Mouse (Mus musculus): ENCODE measurements around the gene Usp49. TPM values are rescaled to one million over a fixed set of nuclear protein-coding genes. Genes with fewer than 3 reads are reported as not detected.

Gene Usp49
- polyA plus RNA-seq, 1 experiment: 6.5 TPM

DNA sequence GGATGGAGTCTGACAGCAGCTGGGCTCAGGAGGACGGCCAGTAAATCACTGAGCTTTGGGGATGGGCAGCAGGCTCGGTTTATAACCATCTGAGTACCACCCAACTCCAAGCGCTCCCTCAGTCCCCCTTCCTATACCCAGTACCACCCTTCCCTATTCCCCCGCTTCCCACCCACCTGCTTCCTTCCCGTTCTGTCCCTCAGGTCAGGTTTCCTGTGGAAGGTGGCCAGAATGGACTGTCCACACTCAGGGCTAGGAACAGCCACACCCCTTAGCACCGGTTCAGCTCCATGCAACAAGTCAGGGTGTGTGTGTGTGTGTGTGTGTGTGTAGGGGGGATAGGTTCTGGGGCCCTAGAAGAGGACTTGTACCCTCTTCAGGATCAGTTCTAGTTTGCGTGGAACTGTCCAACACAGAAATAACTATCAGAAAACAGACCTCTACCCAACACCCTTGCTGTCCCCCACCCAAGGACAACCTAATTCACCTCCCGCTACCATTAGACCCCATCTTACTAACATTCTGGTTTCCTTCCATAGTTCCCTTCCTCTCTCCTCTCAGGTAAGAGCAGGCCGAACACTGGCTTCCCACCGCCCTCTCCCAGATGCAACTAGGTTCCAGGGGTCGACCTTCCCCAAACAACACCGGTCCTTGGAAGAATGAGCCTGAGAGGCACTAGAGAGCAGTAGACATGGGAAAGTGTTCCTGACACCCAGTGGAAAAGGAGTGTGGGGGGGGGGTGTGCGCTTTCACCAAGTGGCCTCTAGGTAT lies 63.4 kb downstream of the Usp49 start:
- DNase-seq (ENCODE audit: low spot score): no peak

GRCm38 (mm10) chr17:47694442-47694502 lies 63.8 kb downstream of the Usp49 start, which contains the start of gene Gm21981:
Gene Gm21981, minus strand, starts transcription at chr17:47694455.
- no peak for DNase-seq (ENCODE audit: low spot score)

DNA sequence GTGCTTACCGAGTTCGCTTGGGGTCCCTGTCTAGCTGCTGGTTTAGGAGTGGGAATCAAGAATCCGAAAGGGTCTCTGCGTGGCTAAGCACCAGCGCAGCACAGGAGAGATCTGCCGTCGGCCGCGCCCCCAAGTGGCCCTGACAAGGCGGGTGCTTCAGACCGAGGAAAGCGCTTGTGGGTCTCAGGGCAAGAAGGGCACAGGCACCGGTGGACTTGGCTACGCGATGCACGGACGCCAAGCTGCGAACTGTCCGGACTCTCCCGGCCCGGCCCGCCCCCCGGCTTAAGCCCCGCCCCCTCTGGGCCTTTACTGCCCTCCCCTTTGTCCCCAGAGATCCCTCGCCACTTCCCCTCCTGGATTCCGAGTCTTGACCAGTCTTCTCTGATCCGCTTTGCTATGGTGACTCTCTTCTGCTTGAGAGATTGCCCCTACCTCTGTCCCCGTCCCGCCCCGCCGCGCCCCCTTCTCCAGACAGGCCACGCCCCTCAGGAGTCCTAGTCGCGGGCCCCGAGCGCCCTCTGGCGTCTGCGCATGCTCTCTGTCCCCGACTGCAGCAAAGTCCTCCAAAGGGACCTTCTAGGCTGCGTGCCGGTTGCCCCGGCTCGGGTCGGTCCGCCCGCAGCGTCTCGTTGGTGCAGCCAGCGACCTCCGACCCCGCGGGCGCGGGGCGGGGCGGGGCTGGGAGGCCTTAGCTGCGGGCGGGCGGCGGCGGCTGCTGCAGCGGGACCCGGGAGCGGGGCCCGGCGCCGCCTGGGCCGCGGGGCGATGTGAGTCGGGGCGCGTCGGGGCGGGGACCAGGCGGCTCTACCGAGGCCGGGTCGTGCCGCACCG lies 64.2 kb downstream of the Usp49 start, which contains the start of gene Prickle4:
Prickle4 (minus strand) TSS at position 234 of the 834 bp plus-strand sequence.
- peak; percentile 97 for DNase-seq (ENCODE audit: low spot score)

- no peak for DNase-seq (ENCODE audit: low spot score)
Measured at GRCm38 (mm10) chr17:47695337-47695710, 64.8 kb downstream of the Usp49 start.

DNA sequence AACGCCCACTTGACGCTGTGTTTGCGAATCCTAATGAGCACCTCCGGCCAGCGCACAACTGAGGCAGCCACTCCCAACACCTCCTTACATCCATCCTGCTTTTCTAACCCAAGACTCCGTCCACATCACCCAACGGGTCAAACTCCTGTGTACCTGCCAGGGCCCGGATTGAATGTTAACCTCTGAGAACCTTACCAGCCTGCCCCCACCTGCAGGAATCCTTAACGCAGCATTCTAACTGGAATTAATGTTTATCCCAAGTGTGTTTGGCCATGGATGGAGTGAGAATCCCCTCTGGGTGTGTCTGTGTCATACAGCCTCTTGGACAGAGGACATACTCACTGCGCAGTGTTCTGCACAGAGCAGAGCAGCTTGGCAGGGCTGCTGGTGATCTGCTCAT lies 67.7 kb downstream of the Usp49 start:
- DNase-seq (ENCODE audit: low spot score): no peak

DNA sequence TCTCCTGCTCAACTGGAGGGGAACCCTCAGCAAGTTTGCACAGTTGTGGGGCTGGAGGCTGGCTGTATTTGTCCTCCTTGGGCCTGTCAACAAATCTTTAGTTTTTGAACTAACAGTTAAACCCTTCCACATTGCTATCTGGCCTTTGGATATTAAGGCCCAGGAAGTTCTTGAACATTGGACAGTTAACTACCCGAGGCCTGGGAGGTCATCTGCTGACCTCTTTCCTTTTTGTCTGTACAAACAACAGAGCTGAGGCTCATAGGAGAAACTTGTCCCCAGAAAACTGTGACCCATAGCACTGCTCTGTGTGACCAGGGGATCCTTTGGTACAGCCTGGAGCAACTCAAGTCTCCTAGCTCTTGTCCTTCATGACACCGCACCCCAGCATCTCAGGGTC lies 68.6 kb downstream of the Usp49 start:
- DNase-seq (ENCODE audit: low spot score): no peak

- DNase-seq (ENCODE audit: low spot score): no peak
Measured at GRCm38 (mm10) chr17:47701793-47702192, 71.3 kb downstream of the Usp49 start.

- DNase-seq (ENCODE audit: low spot score): no peak
Measured at GRCm38 (mm10) chr17:47702548-47703345, 72.3 kb downstream of the Usp49 start.

DNA sequence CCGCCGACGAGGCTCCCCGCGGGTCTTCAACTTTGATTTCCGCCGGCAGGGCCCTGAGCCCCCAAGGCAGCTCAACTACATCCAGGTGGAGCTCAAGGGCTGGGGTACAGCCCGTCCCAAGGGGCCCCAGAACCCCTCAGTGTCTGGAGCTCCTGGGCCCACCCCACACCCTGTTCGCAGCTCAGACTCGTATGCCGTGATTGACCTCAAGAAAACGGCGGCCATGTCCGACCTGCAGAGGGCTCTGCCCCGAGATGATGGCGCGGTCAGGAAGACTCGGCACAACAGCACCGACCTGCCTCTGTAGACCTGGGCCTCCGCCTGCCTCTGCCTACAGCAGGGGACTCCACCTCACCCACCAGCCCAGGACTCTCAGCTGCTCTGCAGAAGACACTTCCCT lies 73.1 kb downstream of the Usp49 start:
- no peak for DNase-seq (ENCODE audit: low spot score)

DNA sequence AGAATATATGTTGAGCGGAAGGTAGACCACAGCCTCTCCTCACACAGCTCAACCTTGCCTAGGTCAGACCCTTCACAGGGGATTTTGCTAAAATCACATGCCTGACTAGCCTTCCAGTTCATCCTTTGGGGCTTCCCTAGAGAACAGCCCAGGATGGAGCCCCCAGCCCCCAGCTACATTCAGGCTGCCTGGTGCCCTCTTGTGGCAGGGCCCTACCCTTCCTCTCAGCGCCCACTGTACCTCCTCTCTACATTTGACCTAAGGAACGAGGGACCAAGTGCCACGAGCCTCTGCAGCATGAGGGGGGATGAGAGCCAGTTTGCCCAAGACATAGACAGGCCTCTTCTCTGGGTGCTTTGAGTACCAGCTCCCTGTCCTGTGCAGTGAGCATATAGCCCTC lies 74.2 kb downstream of the Usp49 start:
- no peak for DNase-seq (ENCODE audit: low spot score)

DNA sequence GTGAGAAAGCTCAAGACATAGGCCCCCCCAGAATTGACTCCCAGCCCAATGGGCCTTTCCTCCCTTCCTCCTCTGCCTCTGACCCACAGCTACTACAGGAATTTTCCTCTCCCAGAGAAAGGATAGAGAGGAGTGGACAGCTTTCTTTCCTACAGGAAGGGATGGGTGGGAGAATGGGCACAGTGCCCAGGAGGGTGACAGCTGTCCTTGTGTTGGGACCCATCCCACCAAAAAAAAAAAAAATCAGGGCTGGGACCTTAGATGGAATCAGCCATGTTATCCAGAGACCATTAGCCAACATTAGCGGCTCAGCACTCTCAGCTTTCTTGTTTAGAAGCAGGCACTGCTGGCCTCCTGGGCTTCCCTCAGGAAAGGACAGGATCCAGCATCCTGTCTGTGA lies 75.7 kb downstream of the Usp49 start:
- no peak for DNase-seq (ENCODE audit: low spot score)

DNA sequence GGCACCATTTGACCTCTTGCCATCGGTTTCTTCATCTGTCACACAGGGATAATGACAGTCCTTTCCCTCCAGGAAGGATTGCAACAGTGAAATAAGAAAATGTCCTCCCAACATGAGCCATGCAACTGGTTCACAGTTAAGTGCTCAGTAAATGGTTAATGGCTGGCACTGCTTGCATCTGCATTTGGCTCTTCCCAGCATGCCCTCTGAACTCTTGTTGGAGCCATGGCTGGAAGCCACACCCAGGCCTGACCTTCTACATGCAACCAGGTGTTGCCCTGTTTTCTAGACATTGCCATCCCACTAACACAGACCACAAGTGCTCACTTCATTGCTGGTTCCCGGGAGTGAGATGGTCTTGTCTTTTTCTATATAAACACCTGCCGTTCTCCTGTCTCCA lies 77.5 kb downstream of the Usp49 start:
- DNase-seq (ENCODE audit: low spot score): no peak

- DNase-seq (ENCODE audit: low spot score): no peak
Measured at GRCm38 (mm10) chr17:47708972-47709371, 78.5 kb downstream of the Usp49 start.

- no peak for DNase-seq (ENCODE audit: low spot score)
Measured at GRCm38 (mm10) chr17:47710036-47710435, 79.5 kb downstream of the Usp49 start.

GRCm38 (mm10) chr17:47711883-47712282 lies 81.4 kb downstream of the Usp49 start:
- DNase-seq (ENCODE audit: low spot score): no peak

DNA sequence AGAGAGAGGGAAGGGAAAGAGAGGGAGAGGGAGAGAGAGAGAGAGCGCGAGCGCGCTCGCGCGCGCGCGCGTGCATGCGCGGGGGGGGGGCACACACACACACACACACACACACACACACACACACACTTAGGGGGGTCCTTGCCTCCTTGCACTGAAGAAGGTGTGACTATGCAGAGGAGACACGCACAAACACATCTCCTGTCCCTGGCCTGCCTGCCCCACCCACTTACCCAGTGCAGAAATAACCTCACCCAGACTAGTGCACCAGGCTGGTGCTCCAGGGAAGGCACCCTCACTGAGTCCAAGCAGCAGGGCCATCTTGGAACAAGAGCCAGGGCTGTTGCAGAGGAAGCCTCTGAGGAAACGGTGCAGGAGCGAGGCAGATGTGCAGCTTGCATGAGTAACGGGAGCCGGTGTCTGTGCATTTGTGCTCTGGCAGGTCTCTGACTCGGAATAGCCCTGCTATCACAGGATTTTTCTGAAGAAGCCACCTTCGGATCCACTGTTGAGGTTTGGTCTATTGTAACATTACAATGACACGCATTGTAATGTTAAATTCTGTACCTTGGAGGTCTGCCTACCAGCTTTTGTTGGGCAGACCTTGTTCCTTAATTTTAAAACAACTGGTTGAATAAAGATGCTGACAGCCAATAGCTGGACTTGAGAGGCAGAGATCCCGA lies 82.5 kb downstream of the Usp49 start:
- no peak for DNase-seq (ENCODE audit: low spot score)

DNA sequence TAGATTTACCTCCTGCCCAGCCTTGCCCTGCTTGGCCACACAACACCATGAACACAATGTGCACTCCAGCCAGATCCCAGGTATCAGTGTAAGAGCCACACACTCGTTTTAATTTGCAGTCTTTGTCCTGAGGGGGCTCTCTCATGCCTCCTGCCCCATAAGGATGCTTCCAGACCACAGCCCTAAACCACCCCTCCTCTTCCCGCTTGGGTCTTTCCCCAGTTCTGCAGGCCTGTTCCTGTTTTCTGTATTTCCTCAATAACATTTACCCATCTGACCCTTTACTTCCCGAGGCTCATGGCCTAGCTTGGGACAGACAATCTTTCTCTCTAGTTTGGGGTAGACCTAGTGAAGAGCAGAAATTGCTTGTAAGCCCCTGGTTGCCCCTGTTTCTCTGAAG lies 84.5 kb downstream of the Usp49 start:
- DNase-seq (ENCODE audit: low spot score): no peak

DNA sequence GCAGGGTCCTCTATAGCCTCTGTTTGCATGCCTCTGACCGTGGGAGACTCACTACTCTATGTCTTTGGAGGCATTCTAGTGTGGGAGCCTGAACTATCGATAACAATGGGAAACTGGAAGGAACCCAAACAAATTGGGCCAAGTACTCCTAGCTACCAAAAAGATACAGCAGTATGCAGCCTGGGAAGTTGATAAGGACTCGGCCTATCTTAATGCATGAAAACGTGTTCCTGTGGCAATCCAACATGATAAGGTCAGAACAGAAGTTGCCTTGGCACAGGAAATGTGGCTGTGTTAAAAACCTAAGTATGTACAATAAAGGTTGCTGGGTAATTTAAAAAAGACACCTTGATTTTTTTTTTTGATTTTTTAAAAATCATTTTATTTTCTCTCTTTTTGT lies 90.7 kb downstream of the Usp49 start:
- DNase-seq (ENCODE audit: low spot score): no peak

DNA sequence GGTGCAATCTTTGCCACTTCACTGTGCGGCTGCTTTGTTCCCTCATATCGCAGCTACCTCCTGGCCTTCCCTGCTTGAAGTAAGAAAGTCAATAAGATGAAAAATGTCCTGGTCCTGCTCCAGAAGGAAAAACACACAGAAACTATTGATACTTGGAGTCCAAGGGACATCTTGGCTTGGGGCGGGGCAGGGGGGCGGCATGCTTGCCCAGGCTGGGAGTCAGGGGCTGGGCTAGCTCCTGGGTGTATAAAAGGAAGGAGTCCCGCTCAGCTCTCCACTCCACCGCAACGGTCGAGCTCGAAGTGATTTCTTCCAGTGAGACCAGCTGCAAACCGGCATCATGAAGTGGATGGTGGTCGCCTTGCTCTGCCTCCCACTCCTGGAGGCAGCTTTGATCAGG lies 96.1 kb downstream of the Usp49 start, which contains the start of gene Pgc:
Pgc (plus strand) TSS at position 277 of the 400 bp plus-strand sequence.
- DNase-seq (ENCODE audit: low spot score): no peak

DNA sequence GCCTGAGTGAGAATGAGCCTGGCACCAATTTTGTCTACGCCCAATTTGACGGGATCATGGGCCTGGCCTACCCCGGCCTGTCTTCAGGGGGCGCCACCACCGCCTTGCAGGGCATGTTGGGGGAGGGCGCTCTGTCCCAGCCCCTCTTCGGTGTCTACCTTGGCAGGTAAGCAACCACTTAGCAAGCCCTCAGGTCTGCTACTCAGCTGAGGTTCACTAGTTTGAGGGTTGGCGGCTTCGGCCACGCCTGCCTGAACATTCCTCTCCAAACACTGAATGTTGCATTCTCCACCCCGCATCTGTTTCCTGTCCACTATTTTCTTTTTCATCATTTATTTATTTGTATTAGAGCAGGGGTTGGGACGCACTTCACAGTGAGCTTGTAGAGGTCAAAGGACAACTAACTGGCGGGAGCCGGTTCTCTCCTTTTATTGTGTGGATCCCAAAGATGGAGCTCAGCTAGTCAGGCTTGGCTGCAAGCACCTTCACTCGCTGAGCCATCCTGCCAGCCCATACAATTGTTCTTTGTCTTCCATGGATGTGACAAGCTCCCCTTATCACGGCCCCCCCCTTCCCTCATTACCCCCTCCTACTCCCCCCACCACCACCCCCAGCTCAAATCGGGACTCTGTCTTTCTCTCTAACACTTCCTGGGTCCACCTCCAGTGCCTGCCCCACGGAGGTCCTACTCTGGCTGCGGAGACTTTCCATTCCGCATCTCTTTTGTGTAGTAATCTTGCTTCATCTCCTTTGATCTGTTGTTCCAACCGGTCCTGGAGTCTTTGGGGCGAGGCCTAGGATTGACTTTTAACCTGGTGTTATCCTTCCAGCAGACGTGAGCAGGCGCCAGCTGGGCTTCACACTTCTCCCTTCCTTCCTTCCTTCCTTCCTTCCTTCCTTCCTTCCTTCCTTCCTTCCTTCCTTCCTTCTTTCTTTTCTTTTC lies 100.4 kb downstream of the Usp49 start:
- DNase-seq (ENCODE audit: low spot score): no peak

GRCm38 (mm10) chr17:47735553-47736100 lies 105.1 kb downstream of the Usp49 start:
- no peak for DNase-seq (ENCODE audit: low spot score)
